Mouse (Mus musculus) spleen, embryonic (tissue): ENCODE measurements at regions not wholly inside any gene's neighbourhood (a gene's known extent, or its start where the extent isn't known, plus 50 kb on each side); places are given as distances from the start of the nearest gene placed in this dataset.

Source experiments
- CTCF ChIA-PET: fragments of 350-600 bp; sonication (Branson Sonifier 250); formaldehyde crosslinking; loops from one replicate; lab custom pipeline; 2022; lab: Charles Lee

DNA sequence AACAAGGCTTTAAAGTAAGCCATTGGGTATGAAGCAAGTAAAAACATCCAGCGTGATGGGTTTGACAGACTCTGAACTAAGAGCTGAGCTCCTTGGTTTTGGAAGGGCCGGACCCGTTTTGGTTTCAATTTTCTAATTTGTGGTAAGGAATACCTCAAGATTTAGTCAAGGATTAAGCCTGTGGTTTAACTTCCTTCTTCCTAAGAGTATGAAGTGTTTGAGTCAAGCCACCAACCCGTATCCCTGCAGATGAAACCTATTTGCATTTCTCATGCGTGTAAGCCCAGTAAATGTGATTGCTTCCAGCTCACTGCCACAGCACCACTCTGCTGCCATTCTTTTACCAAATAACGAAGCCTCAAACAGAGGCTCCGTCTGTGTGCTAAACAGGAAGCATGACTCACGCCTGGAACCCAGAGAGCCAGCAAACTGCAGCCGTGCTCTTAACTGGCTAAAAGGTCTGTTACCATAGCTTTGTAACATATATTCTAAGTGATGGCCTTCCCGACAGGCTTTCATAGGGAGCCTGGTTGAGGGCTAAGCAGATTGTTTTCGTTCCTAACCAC is 149.7 kb downstream of the Etv1 start:
- CTCF ChIA-PET, result no interaction called here

DNA sequence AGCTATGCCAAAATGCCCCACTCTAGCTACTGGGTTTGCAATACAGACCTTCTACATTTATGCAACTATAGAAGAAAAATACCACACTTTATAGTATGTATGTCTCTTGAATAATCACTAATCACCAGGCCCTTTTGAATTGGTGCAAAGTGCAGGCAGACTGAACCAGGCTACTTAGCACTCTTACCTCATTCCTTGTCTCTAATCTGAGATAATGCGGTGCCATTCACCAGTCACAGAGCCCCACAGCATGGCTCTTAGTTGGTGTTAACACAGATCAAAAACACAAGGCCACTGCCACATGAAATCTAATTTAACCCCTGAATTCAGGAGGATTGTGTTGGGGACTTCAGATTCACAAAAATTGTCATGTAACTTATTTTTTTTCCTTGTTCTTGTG is 150.5 kb downstream of the Etv1 start:
- CTCF ChIA-PET, result no interaction called here

DNA sequence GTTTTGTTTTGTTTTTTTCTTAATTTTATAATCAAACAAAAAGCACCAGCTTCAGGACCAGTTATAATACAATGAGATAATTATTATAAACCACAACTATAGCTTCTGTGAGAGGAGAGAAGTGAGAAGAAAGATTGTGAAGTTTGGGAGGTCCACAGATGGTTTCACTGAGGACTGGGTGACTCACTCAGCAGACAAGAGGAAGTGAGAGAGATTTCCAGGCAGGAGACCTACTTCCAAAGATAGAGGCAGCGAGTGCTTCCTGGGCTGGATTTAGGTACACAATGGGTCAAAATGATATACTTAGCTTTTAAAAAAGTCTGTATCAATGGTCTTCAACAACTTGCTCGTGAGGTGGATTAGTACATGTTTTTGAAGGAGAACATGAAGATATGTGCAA is 152.6 kb downstream of the Etv1 start:
- CTCF ChIA-PET, result no interaction called here

DNA sequence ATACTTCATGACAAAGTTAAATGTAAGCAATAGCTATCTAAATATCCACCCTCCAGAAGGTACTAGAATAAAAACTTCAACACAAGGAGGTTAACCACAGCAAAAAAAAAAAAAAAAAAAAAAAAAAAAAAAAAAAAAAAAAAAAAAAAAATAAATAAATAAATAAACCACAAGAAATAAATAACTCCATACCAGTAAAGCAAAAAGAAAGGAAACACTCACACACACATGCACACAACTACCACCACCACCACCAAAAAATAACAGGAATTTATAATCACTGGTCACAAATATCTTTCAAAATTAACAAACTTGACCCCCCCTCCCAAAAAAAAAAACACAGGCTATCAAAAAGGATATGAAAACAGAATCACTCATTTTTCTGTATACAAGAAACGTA is 180.4 kb downstream of the Etv1 start:
- CTCF ChIA-PET, result no interaction called here

DNA sequence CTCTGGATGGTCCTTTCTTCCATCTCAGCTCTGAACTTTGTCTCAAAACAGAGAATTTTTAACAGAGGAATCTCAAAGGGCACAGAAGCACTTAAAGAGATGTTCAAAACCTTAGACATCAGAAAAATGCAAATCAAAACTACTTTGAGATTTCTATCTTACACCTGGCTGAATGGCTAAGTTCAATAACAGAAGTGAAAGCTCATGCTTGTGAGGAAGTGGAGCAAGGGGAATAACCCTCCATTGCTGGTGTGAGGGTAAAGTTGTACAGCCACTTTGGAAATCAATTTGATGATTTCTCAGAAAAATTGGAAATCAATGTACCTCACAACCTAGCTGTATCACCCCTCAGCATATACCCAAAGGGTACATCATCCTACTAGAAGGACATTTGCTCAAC is 183.1 kb downstream of the Etv1 start:
- CTCF ChIA-PET, result no interaction called here

DNA sequence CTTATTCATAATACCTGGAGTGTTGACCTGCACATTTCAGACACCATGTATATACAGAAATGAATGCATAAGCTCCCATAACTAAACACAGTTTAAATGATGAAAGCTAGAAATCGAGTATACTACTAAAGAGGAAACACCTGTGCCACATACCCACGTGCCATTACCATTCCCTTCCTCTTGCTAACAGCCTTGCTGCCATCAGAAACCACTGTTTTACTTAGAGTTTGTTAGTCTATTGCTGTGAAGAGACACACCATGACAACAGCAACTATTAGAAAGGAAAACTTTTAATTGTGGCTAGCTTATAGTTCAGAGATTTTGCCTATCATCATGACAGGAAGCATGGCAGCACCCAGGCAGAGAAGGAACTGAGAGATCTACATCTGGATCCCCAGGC is 191.2 kb downstream of the Etv1 start:
- CTCF ChIA-PET, result no interaction called here

DNA sequence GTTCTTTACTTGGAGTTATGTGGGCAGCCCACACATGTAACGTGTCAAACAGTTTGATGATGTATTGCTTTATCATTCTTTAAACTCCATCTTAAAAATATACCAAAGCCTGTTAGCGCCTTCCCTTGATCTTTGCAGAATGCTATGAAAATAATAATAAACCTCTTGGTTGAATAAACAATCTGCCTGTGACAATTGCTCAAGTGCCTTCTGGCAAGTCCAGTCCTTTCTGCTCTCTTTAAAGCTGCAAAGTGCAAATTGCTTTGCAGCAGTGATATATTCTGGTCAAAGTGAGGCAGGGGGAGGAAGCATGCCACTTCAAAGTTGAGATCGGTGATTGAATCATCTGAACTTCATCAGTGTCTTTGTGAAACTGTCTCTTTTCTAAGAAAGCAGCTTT is 193.0 kb downstream of the Etv1 start:
- CTCF ChIA-PET, result no interaction called here

DNA sequence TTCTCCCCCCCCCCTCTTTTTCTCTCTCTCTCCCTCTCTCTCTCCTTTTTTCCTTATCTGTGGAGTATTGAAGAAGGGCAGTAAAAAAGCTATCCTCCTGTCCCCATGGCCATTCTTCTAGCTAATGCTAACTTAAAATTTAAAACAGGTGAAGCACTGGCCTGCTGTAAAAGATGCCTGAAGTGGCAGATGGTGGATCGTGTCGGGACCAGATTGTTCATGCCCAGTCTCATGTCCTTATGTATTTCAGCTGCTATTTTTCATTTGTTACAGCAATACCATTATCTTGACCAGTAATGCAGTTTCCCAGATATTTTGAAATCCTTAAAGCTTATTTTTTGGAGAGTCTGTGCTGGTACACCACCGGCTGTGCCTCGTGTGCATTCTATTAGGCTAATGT is 196.3 kb downstream of the Etv1 start:
- CTCF ChIA-PET, result no interaction called here

DNA sequence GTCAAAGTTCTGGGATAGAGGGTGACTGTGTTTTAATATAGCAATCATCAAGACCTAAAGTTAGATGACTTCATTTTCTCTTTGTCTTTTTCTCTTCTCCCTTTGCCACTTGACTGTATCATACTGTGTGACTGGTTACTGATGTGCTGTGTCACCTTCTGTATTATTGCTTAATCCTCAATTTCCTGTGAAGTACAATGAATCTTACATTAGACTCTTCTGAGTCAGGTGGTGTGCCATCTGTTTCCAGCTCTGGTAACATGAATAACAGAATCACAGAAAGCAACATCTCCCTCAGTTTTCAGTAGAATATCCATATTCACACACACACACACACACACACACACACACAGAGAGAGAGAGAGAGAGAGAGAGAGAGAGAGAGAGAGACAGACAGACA is 203.2 kb downstream of the Etv1 start:
- CTCF ChIA-PET, result no interaction called here

DNA sequence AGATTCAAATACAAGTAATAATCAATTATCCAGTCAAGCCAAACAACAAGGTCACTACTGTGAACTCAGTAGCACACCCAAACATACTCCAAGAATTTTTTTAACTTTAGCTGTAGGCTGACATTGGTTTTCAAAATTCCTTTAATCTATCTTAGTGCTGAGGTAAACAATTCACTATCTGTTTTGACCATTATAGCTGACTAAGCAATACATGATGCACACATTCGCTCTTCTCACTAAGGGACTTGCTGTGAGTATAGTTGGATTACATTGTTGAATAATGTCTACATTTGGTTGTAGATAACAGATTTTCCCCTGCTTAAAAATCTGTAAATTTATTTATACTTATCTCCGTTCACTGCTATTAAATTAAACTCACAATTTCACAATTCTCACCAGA is 206.7 kb downstream of the Etv1 start:
- CTCF ChIA-PET, result no interaction called here

DNA sequence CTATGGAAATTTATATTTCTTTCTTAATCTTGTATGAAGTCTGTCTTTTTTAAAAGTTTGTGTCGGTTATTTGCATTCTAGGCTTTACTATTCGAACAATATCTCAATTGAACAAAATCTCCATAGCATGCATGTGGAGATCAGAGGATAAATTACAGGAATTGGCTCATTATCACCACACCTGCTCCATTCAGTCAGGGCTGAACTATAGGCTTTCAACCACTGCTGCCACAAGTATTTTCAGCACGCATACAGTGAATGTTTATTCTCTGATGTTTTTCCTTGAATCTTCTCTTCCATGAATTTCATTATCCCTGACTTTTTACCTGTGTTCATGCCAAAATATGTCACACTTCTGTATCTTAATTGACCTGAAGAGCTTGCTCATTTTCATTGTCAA is 207.2 kb downstream of the Etv1 start:
- CTCF ChIA-PET, result no interaction called here

DNA sequence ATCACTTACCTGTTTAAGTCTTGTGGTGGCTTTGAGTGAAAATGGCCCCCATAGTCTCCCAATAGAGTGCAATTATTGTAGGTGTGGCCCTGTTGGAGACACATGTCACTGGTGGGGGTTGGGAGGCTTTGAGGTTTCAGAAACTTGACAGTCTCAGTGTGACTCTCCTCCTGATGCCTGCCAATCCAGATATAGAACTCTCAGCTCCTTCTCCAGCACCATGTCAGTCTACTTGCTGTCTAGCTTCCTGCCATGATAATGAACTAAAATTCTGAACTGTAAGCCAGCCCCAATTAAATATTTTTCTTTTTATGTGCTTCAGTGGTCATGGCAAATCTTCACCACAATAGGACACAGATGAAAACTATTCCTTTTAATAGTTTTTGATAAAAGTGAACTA is 208.1 kb downstream of the Etv1 start:
- CTCF ChIA-PET, result no interaction called here

DNA sequence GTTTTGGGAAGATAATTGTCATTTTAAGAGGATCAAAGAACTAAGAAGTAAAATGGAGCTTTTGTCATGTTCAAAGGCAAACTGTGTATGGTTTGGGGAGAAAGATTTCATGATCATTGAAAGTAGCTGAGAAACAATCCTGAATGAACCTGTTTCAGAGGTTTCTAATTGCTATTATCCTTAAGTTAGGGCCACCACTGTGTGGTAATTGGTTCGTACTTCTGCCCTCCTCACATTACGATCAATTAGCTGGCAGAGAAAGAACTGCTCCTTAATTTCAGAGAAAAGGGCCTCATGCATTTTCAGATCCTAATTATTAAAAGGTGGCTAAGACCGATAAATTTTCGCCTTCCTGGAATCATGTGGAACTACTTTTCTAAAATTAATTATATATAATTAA is 208.6 kb downstream of the Etv1 start:
- CTCF ChIA-PET, result no interaction called here

DNA sequence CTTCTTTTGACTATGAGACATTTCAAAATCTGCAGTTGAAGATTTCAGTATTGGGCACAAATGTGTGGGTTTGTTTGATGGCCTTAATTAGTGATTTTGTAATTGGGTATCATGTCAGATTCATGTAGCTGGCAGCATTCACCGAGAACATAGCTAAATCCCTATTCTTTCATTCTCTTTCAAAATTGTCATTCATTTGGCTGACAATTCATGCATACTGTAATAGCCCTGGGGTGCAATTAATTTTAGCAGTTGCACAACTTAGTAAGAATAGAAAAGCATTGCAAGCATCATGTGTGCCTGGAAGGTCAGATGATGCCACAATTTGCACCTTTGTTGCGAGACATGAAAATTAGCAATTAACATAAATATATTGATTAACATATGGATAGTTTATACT is 248.0 kb downstream of the Etv1 start:
- CTCF ChIA-PET, result no interaction called here

DNA sequence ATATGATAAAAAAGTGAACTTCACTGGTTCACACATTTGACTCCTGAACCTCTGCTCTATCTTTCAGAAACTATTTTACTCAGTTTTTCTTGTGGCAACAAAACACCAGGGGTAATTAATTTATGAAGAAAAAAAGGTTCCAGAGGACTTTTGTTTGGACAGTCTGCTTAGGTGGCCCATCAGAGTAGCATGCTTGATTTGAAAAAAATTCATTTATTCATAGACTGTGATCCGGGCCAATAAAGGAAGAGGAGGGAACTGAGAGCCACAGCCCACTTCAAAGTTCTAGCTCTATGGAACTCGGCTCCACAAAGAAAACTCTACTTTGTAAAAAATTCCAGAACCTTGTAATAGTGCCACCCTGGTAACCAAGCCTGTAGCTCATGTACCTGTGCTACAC is 248.8 kb downstream of the Etv1 start:
- CTCF ChIA-PET, result no interaction called here

DNA sequence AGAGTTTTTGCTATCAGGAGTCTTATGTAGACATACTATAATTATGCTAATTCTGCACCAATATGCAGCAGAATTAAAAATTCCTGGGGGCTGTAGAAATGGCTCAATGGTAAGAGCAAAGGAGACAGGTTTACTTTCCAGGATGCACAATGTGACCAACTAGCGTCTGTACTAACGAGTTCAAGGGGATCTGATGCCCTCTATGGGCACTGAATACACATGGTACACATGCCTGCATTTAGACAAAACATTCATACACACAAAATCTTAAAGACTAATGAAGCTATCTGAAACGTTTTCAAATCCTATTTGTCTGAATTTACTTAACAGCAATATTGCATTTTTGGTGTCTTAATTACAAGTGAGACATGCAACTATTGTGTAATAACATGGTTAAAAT is 254.8 kb downstream of the Etv1 start:
- CTCF ChIA-PET, result interaction anchor here (0.7 kb wide), 1 partner anchor 76 kb away, joined by 3 read pairs; no protein-coding TSS in a partner anchor

DNA sequence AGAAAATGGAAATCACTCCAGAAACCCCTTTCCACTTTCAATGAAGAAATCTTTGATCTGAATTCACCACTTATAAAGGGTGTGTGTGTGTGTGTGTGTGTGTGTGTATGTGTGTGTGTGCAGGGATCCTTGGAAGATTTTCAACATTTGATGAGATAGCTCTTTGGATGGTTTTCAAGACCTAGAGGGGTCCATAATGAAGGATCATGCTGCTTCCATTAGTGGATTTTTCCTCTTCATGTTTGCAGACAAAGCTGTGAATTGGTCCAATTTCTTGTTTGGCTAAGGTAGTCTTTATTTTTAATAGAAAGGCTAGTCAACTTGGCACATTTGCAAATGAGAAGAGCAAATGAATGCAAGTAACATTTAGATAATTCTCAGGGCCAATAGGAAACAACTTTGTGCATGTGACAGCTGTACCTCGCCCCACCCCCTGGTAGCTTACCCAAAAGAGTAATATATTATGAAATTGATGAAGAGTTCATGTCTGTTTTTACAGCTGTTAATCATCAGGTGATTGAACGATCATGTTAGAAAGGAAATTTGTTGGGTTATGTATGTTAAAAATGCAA is 257.4 kb downstream of the Etv1 start:
- CTCF ChIA-PET, result no interaction called here

DNA sequence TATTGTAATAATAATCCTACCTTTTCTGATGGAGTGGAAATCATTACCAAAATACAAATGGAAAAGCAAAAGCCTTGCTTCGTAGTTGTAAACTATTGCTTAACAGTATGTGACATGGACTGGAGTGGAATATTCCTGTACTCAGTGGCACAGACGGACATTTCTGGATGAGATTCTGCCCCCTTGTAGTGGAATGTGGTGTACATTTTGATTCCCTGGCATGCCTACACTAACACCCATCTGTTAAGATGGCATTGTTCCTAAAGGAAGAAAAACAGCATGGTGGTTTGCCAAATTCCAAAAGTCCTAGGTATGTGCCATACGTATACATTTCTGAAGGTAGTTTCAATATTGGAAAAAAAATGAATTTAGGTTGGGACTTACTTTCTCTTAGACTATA is 258.9 kb downstream of the Etv1 start:
- CTCF ChIA-PET, result no interaction called here

DNA sequence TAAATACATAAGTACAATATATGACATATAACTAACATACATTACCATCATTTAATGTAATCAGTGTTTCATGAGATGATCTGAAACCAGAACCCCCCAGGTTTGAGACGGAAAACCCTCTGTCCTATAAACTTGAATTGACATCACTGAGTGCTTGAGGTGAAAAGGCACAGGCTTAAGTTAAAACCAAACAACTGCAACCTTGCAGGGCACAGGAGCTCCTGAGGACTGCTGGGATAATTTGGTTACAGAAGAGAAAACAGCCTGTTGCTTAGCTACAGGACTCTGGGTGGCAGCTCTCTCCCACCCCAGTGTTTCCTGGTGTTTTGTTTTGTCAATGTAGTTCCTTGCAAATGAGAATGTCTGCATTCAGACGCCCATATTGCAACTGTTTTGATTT is 259.5 kb downstream of the Etv1 start:
- CTCF ChIA-PET, result no interaction called here

DNA sequence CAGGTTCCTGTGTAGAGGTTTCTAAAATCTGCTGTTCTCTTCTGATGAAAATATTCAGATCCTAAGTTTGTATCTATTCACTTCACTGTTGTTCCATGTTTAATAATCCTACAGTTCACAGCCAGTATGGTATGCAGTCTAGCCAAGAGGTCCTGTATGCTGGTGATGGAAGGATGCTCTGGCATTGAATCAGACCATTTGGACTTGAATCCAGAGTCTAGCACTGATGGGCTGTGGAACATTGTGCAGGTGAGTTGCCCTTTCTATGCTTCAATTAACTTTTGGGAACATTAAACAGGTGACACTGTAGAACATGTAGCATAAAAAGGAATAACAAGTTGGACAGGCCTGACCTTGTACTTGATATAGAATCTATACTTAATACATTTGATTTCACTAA is 267.9 kb downstream of the Etv1 start:
- CTCF ChIA-PET, result no interaction called here

DNA sequence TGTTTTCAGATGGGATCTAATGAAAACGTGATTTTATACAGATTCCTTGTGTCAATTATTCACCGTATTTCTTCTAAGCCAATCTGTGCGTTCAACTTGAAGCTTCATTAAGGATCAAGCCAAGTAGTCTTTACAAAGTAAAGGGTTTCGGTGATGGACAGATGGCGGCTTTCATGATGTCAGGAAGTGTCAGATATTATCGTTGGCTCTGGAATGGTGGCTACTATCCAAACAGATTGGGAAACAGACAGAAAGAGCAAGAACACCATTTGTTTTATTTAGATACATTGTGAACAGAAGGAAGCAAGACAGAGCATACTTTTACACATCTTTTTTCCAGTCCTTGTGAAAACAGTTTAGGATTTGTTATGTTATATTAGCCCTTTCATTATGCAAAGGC is 269.3 kb downstream of the Etv1 start:
- CTCF ChIA-PET, result no interaction called here

DNA sequence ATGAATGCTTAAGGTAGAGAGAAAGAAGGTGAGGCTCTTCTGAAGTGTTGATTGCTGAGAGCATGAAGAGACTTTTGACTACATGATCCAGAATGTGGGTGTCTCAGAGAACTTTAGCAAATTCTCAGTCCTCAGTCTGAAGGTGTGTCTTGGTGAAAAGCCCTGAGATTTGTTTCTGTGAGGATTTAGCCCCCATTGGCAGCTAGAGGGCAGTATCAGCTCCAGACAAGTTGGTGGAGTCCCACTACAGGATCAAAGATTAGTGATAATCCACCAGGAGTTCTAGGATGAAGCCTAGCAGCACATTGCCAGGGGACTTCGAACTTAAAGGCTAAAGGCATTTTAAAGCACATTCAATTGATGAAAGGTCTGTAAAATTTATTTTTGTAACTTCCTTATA is 269.8 kb downstream of the Etv1 start:
- CTCF ChIA-PET, result no interaction called here

DNA sequence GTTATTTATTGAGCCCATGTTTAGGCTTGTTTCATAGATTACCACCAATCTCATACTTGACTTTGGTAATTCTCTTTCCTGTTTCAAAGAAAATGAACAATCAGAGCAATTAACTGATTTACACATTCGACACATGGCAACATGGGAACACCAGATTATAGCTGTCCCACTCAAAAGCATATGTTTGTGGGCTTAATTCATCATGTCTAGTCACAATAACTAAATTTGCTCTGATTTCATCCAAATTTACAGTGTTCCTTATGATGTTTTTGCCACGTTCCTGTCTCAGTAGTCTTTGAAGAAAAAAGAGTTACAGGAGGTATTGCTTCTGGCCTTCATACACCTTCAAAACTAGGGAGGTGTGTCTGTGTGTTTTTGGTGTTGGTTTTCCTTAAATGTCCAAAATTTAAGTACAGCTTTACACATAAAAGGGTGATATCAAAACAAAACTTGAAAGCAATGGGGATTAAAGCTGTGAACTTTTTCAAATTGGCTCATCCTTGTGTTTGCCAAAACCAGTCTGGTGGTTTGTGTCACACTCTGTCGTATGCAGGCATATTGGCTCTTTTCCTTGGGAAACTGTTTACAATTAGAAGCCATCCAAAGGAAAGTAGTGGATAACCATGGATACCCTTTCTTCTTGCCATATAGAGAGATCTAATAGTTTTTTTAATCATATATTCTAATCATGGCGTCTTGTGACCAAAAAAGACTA is 291.3 kb downstream of the Etv1 start:
- CTCF ChIA-PET, result interaction anchor here (0.6 kb wide), 1 partner anchor 473 kb away, joined by 10 read pairs; no protein-coding TSS in a partner anchor
